Mouse (Mus musculus): ENCODE measurements around the gene Phc3. TPM values are rescaled to one million over a fixed set of nuclear protein-coding genes. Genes with fewer than 3 reads are reported as not detected.

Phc3 gene
- polyA plus RNA-seq, 1 experiment, result 26.4 TPM

GRCm38 (mm10) chr3:30855604-30856458 is 113.4 kb downstream of the Phc3 start, which contains the start of gene Gpr160:
TSS of gene Gpr160 (plus strand) at chr3:30855950.
- TF ChIP-seq POLR2A (IDR thresholded peaks at IDR 0.05; ENCODE audit: borderline replicate concordance, low read depth, low read length) (no peak), CTCF (IDR thresholded peaks at IDR 0.05; ENCODE audit: low read depth, low read length) (peak; percentile 94)
- Histone ChIP-seq H3K4me1 (ENCODE audit: control insufficient read depth, insufficient read depth, low read length) (peaks cover 9% of the 10 kb centered on the region), H3K4me3 (ENCODE audit: insufficient read depth, low read length) (peak within 1 kb of the TSS; percentile 90), H3K27ac (ENCODE audit: insufficient read depth, low read depth, low read length) (no peak within 1 kb of the TSS)

GRCm38 (mm10) chr3:30853596-30853995 is 115.6 kb downstream of the Phc3 start:
- TF ChIP-seq POLR2A (IDR thresholded peaks at IDR 0.05; ENCODE audit: borderline replicate concordance, low read depth, low read length), result no peak
- TF ChIP-seq CTCF (IDR thresholded peaks at IDR 0.05; ENCODE audit: low read depth, low read length), result no peak
- no peak overlapping the region for H3K4me3 ChIP-seq (ENCODE audit: insufficient read depth, low read length)
- H3K4me1 ChIP-seq (ENCODE audit: control insufficient read depth, insufficient read depth, low read length), result peaks cover 5% of the 10 kb centered on the region
- no peak overlapping the region for H3K27ac ChIP-seq (ENCODE audit: insufficient read depth, low read depth, low read length)

- TF ChIP-seq POLR2A (IDR thresholded peaks at IDR 0.05; ENCODE audit: borderline replicate concordance, low read depth, low read length) (no peak), CTCF (IDR thresholded peaks at IDR 0.05; ENCODE audit: low read depth, low read length) (no peak)
- Histone ChIP-seq H3K27ac (ENCODE audit: insufficient read depth, low read depth, low read length) (no peak overlapping the region), H3K4me3 (ENCODE audit: insufficient read depth, low read length) (no peak overlapping the region), H3K4me1 (ENCODE audit: control insufficient read depth, insufficient read depth, low read length) (peaks cover 5% of the 10 kb centered on the region)
These were observed 117.8 kb downstream of the Phc3 start for GRCm38 (mm10) chr3:30851422-30851821.

Other genes starting within 250 kb of the Phc3 start
- not detected in 2 replicates for gene Samd7, start 223.1 kb downstream of the Phc3 start, polyA plus RNA-seq (2012; ENCODE audit: insufficient read depth, insufficient read length, missing spikeins)
- gene Sec62, start 176.5 kb downstream of the Phc3 start, polyA plus RNA-seq (2012; ENCODE audit: insufficient read depth, insufficient read length, missing spikeins), result 104 and 114 TPM in 2 replicates
- 20.3 and 24.8 TPM in 2 replicates for gene Gpr160, start 113.5 kb downstream of the Phc3 start, polyA plus RNA-seq (2012; ENCODE audit: insufficient read depth, insufficient read length, missing spikeins)
- gene Prkci, start 26.3 kb upstream of the Phc3 start, polyA plus RNA-seq (2012; ENCODE audit: insufficient read depth, insufficient read length, missing spikeins), result 17.4 and 19.8 TPM in 2 replicates
- 30.3 and 35.5 TPM in 2 replicates for gene Skil, start 125.6 kb upstream of the Phc3 start, polyA plus RNA-seq (2012; ENCODE audit: insufficient read depth, insufficient read length, missing spikeins)
- not detected in 2 replicates for gene Cldn11, start 180.5 kb upstream of the Phc3 start, polyA plus RNA-seq (2012; ENCODE audit: insufficient read depth, insufficient read length, missing spikeins)